Mouse (Mus musculus) ovary, adult 2 months (tissue): ENCODE data around the gene Kti12. TPM values are rescaled to one million over a fixed set of nuclear protein-coding genes. Genes with fewer than 3 reads are reported as not detected.

Experiments
- polyA plus RNA-seq: library from polyadenylated mRNA; depleted of rRNA; stranded (reverse); fragments of >200 nt; gene quantifications from 2 replicates; pipeline ENCODE4 v1.2.3, GENCODE M21; 2012; rRNA removed

The Kti12 gene
- polyA plus RNA-seq: 59.1 and 64.7 TPM in 2 replicates

DNA sequence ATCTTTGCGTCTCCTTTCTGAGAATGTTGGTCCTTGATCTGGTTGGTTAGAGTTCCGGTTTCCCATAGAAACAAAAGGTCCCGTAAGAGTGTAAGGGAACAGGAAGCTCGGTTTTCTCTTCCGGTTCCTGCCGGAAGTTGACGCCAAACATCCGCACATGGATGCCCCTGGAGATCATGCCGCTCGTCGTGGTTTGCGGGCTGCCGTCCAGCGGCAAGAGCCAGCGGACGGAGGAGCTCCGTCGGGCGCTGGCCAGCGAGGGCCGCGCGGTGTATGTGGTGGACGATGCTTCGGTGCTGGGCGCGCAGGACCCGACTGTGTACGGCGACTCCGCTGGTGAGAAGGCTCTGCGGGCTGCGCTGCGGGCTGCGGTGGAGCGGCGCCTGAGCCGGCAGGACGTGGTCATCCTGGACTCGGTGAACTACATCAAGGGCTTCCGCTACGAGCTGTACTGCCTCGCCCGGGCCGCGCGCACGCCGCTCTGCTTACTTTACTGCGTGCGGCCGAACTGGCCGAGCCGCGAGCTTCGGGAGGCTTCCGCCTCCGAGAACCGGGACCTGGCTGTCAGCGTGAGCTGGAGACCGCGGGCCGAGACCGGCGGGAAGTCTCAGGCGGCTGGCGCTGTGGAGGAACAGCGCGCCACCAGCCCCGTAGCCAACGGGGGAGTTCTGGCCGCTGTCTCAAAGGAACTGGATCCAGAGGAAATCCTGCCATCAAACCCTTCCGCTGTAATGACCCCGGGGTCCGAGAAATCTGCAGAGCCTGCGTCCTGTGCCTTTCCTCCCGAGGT lies at the start of gene Kti12:
Gene Kti12 (plus strand): TSS at position 71 of the 790 bp plus-strand sequence.

DNA sequence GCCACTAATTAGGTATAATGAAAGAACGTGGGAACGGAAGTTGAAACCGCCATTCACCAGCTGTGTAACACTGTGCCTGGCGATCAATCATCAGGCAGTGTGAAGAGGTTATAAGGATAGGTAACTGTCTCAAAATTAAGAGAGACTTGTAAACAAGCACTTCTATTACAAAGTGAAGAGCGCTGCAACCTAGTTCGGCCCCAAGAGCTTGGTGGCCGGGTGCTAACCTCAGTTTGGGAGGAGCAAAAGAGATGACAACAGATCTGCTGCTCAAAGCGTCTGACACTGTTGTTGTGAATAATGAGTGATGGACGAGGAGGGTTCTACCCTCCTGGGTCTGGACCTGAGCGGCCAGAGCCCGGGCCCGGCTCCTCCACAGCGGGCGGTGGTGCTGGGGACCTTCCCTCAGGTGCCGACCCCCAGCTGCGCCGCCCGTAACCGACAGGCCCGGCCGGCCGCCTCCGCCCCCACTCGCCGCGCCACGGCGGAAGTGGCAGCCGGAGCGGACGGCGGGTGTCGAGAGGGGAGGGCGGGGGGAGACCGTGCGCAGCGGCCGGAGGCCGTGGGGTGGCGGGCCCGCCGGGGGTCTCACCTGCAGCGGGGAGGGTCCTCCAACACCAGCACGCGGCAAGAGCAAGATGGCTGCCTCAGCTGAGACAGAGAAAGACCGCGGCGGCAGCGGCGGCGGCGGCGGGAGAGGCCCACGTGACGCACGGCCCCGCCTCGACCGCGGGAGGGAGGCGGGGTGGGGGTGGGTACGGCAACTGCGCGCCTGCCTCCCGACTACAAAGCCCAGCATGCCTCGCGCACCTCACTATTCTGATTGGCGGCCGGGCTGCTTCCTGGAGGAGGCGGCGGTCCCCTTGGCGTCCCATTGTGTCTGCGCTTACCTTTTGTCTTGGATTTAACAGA lies 14.4 kb upstream of the Kti12 start, which contains the start of gene Btf3l4:
Gene Btf3l4 (minus strand): TSS at position 699 of the 912 bp plus-strand sequence.

DNA sequence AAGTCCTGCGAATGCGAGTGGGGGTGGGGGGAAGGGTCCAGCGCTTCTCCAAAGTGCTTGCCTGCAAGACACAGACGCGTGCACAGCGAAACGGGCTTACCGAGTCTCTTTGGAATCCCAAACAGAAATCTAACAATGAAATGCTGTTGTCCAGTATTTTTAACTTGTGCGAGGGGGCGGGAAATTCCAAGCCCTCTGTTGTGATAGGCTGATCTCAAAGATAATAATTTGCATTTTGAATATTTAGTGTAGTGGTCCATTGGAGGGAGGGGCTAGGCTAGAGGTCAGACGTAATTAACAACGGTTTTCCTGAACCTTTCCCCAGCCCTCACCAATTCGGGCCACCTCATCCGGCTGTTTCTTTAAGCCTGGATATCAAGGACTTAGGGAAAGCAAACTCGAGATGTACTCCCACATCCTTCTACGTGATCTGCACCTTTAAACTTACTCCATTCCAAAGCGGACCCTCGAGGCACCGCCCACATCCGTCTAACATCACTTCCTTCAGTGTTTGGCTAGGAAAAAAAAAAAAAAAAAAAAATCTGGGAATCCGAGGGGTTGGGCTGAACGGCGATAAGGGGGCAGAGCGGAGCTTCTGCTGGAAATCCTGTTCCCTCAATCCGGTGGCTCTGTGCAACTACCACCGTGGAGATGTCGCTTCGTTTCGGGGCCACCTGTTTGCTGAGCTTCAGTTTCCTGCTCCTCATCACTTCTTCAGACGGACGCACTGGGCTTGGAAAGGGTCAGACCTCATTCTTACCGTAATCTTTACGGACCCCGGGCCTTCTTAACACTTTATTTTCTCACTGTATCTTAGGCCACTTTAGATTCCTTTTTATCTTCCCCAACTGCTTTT lies 13.2 kb upstream of the Kti12 start, which contains the start of gene Txndc12:
Gene Txndc12 (plus strand): TSS at position 487 of the 856 bp plus-strand sequence.

DNA sequence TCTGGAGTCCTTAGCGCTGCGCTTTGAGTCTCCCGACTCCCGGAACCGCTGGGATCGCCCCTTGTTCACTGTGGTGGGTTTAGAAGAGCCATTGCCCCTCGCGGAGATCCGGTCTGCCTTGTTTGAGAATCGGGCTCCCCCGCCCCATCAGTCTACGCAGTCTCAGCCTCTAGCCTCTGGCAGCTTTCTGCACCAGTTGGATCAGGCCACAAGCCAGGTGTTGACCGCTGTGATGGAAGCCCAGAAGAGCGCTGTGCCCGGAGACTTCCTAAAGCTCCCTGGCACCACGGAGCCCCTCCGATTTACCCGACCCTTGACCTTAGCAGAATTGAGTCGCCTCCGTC lies 892 bp downstream of the Kti12 start, which contains the start of gene A730015C16Rik:
Gene A730015C16Rik (minus strand): TSS at position 115 of the 344 bp plus-strand sequence.

DNA sequence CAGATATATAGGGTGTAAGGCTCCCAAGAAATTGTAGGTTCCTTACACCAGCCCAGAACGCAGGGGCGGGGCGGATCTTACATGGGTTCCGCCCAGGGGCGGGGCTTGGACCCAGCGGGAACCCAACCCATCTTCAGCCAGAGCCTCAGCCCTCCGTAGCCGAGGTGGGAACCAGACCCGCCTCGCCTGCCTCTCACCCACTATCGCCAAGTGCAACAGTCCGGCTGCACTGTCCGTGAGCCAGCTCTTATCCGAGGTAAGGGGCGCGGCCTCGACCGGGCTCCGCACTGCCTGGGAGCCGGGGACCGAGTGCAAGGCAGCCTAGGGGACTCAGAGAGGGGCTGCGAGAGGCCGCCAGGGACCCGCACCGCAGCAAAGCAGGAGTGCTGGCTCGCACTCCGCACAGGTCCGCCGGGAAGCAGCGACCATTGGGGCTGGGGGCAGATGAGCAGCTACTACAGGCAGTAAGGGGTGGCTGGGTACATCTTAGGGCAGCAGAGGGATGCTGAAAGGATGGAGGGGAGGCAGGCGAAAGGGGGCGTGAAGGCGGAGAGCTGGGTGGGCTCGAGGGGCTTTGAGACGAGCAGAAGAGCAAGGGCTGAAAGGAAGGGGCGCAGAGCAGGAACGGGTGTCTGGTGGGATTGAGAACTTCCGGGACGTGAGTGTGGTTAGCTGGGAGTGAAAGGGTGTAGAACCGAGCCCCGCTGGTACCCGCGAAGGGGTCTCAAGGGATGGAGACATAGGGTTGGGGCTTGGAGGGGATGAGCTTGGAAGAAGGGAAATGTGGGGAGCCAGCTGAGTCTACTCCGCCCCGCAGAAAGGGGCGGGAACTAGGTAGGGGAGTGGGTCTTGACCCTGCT lies 31.6 kb downstream of the Kti12 start, which contains the start of gene Rab3b:
Gene Rab3b (plus strand): TSS at position 101 of the 860 bp plus-strand sequence.

Other genes starting within 250 kb of the Kti12 start
- gene Cc2d1b, start 227.8 kb upstream of the Kti12 start, polyA plus RNA-seq: 36.7 and 43.7 TPM in 2 replicates
- gene 3110021N24Rik, start 128.1 kb upstream of the Kti12 start, polyA plus RNA-seq: 0.18 and 0.29 TPM in 2 replicates
- gene Zfyve9, start 67.0 kb upstream of the Kti12 start, polyA plus RNA-seq: 4.6 and 6.3 TPM in 2 replicates
- 12.0 and 12.9 TPM in 2 replicates for gene Btf3l4, start 14.2 kb upstream of the Kti12 start, polyA plus RNA-seq
- gene Txndc12, start 13.2 kb upstream of the Kti12 start, polyA plus RNA-seq: 7.2 and 9.5 TPM in 2 replicates
- gene A730015C16Rik, start 834 bp downstream of the Kti12 start, polyA plus RNA-seq: 0.29 TPM in 1 of 2 replicates, not detected in the other
- 3.2 and 6.8 TPM in 2 replicates for gene Rab3b, start 31.3 kb downstream of the Kti12 start, polyA plus RNA-seq
- gene Nrd1, start 152.9 kb downstream of the Kti12 start, polyA plus RNA-seq: 18.9 and 23.1 TPM in 2 replicates